Mouse (Mus musculus) heart, adult 18-20 months (tissue): ENCODE data around the gene 1300017J02Rik. TPM values are rescaled to one million over a fixed set of nuclear protein-coding genes. Genes with fewer than 3 reads are reported as not detected.

Experiments
- DNase-seq, 2 experiments: peaks; one replicate each; pipeline ENCODE4 v3.0.0; 2021 to 2022; ENCODE audit warnings: mixed read lengths in 1 of 2
- total RNA-seq, 2 experiments: library from RNA; stranded (reverse); gene quantifications; 2 replicates each; pipeline ENCODE4 v1.2.3; 2021

Gene 1300017J02Rik
- total RNA-seq, 2 experiments from 2014 or later = not detected

DNA sequence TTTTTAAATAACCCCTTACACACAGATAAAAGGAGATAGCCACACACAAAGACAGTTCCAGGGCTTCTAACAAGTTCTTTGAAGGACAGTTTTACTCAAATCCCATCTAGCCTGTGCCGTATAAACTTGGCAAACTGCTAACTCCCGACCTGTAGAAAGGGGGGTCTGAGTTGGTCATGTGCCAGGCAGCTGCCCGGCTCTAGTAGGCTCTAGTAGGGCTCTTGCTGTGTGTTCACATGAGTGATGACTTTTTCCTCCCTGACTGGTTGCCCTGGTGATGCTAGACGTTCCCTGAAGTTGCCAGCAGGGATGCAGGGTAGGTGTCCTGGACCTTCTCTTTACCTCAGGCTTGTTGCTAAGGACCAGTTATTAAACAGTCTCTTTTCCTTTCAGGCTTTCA lies 33.8 kb downstream of the 1300017J02Rik start:
- no peak for DNase-seq

DNA sequence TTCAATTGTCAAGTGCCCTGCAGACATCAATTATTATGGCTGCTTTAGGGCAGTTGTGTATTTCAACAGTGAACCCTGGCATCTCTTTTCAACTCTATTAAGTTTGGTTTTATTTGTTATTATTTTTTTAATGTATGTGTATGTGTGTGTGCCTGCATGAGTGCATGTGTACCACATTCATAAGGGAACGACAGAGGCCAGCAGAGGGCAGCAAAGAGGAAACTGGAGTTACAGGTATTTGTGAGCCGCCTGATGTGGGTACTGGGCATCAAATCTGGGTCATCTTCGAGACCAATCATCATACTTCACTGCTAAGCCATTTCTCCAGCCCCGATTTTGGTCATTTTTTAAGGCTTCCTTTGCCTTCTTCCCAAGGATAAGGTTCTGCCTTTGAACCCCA lies 39.1 kb downstream of the 1300017J02Rik start:
- no peak for DNase-seq

DNA sequence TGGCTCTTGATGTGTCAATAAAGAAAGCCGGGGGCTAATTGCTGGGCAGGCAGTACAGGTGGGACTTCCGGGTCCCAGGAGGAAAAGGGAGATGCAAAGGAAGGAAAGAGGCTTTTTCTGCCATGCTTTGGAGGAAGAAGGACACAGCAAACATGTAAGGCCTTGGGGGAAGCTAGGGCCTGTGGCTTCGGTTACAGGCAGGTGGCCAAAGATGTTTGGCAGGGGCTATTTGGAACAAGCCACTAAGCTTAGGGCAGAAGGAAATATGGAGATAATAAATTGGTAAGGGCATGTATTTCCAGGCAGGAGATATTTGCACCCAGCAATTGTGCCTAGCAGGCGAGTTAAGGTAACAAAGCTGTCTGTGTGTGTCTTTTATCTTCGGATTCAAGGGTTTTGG lies 52.0 kb downstream of the 1300017J02Rik start:
- no peak for DNase-seq

- DNase-seq = no peak
Observed at GRCm38 (mm10) chr9:103248618-103249017, 56.3 kb downstream of the 1300017J02Rik start.

DNA sequence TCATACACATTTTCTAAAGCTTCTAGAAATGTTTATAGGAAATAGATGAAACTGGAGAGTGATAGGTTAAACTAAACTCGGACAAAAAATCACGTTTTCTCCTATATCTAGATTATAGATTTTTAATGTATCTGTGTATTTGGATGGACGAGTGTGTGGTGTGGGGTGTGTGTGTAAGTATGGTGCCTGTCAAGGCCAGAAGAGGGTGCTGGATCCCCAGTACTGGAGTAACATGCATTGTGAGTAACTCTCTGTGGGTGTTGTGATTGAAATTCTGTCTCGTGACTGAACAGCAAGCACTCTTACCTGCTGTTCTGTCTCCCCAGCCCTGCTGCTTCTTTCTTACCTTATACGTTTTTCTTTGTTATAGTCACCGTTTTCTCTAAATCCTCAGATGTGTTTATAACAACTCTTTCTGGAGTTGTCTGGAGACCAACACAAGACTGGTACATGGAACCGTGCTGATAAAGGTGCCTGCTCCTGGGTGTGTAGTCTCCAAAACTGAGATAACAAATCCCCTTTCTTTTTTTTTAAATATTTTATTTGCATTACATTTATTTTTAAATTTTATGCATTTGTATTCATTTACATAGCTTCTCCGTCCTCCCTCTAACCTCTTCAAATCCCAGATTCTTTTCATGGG lies 58.2 kb downstream of the 1300017J02Rik start:
- DNase-seq = no peak

DNA sequence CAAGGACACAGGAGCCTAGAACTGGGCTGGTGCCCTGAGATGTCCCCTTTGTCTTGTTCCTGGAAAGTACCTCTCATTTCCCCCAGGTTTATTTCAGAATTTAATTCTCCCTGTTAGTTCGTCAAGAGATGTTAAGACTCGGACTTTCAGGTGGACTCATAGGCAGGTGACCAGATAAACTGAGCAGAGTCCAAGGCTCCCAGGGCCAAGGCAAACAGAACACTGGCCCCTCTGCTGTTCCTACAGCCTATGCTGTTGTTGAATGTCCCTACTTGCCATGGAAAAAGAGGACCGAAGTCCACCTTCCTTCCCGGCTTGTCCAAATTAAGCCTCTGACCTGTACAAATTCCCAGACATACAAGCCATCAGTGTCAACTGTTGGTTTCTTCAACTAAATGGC lies 61.2 kb downstream of the 1300017J02Rik start:
- DNase-seq = no peak

- DNase-seq = no peak
Observed at GRCm38 (mm10) chr9:103241206-103241605, 63.7 kb downstream of the 1300017J02Rik start.

DNA sequence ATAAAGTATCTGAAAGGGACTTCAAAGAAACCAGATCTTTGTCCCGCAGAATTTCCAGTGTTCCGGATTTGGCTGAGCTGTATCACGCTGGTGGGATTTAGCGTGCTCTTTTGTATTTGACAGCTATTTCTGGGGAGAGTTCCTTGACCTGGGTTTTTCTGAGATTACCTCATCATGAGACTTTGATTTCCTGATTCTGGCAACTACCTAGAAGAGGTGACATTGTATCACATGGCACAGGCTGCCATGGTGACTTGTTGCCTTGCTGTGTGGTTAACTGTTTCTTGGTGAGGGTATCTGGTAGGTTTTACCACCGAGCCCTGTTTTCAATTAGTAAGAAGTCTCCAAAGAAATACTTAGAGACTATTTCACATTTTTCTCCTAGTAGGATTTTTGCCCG lies 65.4 kb downstream of the 1300017J02Rik start:
- no peak for DNase-seq

GRCm38 (mm10) chr9:103234565-103235165 lies 70.2 kb downstream of the 1300017J02Rik start:
- peak in 1 of 2 experiments; percentile 33 for DNase-seq

- DNase-seq = no peak
Observed at GRCm38 (mm10) chr9:103234059-103234458, 70.8 kb downstream of the 1300017J02Rik start.

DNA sequence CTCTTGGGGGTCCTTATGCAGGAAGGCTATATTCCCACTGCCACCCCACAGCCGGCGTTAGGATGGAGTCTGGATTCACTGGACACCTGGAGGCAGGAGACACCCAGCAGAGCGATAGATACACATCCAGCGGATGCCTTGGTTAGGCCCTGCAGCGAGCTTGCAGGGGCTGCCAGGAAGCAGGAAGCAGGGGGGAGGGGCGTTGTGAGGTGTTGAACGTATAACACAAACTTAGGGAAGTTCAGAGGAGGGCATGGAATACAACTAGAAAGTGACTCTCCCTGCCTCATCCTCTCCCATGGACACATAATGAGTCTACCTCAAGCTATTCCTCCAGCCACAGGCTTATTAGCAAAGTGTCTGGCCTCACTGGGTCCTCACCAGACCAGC lies 71.9 kb downstream of the 1300017J02Rik start:
- DNase-seq = no peak

GRCm38 (mm10) chr9:103232232-103233005 lies 72.5 kb downstream of the 1300017J02Rik start:
- no peak for DNase-seq

- DNase-seq = peak; percentile 62 to 84
Observed at GRCm38 (mm10) chr9:103230151-103230951, 74.5 kb downstream of the 1300017J02Rik start, which contains the start of the genes Gm20425 and Trf. TSS of gene Gm20425 (minus strand) at chr9:103230307. TSS of gene Trf (minus strand) at chr9:103230444.

GRCm38 (mm10) chr9:103229037-103229867 lies 75.6 kb downstream of the 1300017J02Rik start:
- peak in 1 of 2 experiments; percentile 27 for DNase-seq

GRCm38 (mm10) chr9:103228370-103229003 lies 76.4 kb downstream of the 1300017J02Rik start:
- DNase-seq = no peak

- DNase-seq = no peak
Observed at GRCm38 (mm10) chr9:103227760-103228159, 77.1 kb downstream of the 1300017J02Rik start.

DNA sequence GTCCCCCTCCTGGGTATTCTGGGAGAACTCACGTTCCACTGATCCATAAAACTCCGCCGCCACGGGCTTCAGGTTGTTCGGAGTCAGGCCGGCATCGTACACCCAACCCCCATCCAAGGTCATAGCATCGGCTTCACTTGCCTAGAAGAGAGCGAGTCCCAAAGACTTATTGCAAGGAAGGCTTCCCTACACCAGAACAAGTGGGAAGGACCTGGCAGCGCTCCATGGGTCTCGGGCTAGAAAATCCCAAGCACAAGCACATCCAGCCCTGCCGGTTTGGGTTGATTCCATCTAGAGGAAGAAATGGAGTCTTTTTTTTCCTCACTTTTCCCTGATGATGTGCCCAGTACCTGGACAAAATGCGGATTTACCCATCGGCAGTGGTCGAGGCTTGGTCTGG lies 78.1 kb downstream of the 1300017J02Rik start:
- DNase-seq = no peak

DNA sequence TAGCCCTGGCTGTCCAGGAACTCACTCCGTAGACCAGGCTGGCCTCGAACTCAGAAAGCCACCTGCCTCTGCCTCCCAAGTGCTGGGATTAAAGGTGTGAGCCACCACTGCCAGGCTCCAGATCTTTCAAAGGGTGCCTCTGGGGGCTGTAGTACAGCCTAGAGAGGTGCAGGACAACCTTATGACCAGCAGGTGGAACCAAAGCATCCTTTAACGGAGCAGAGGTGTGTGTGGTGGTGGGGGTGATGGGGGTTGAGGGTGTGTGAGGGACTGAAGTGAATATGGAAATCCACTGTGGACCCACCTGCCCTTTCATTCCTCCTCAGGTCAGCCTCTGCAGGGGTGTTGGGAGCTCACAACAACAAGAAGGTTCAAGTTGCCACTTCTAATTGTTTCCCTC lies 79.4 kb downstream of the 1300017J02Rik start:
- no peak for DNase-seq

DNA sequence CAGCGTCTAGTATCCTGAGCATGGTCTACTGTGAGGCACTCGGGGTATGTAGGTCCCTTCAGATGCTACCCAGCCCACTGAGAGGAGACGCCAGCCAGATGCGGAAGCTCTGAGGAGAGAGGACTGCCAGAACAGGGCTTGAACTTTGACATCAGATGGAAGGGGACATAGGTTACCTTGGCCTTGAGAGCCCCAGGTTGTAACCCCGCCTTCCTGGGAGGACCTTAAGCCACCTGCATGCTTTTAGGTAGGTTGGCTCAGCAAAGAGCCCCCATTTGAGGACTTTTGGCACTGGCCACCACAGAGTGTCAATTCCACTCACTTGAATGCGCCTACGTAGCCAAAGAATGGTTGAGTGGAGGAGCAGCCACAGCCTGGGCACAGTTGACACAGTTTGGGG lies 80.2 kb downstream of the 1300017J02Rik start:
- DNase-seq = no peak

- DNase-seq = no peak
Observed at GRCm38 (mm10) chr9:103214281-103214680, 90.6 kb downstream of the 1300017J02Rik start.

- DNase-seq = peak; percentile 62 to 65
Observed at GRCm38 (mm10) chr9:103213631-103214030, 91.3 kb downstream of the 1300017J02Rik start.
